Mouse (Mus musculus): ENCODE results near the gene Akap9. TPM values are rescaled to one million over a fixed set of nuclear protein-coding genes. Genes with fewer than 3 reads are reported as not detected.
"Not testable (repeated sequence)": the region's sequence is repeated elsewhere in the genome, so short reads cannot be mapped to it uniquely, and the experiment has no call there.

Akap9 gene
- 103 and 104 TPM in 2 replicates for polyA plus RNA-seq (2015; fragmentation: Nextera tagmentation; extraction: Ambion mirVana)

DNA sequence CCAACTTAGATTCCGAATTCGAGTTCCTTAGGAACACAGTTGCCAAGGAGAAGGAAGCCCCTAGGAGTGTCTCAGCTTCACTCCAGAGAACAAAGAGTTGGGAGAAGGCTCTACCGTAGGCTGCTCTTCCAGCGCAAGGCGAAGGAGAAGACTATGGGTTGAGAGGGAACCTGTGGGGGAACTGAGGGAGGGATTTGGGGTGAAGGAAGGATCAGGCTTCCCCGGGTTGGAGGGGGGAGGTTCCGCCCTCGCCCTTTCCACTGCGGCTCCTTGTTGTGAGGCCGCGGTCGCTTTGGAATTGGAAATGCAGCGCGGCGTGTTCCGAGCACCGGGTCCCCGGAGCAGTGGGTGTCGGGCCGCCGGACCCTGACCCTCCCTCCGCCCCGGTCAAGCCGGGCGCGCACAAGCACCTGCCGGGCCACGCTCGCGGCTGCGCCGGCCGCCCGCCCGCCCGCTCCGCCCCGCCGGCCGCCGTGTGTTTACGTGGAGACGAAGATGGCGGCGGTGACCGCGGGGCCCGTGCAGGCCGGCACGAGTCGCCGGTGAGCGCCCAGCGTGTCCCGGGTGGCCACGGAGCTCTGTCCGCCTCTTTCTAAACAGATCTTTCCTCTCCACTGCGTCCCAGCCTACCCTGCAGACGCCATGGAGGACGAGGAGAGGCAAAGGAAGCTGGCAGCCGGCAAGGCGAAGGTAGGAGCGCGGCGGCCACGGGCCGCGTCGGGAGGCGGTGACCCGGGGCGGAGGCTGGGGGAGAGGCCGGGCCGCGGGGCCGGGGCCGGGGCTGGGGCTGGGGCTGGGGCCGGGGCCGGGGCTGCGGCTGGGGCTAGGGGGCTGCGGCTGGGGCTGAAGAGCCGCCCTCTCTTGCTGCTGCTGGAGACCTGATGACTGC lies at the start of gene Akap9:
Akap9 (plus strand) TSS at position 254 of the 889 bp plus-strand sequence.
- peak; percentile 80 for DNase-seq (ENCODE audit: low spot score)
- Histone ChIP-seq H3K27me3 (ENCODE audit: control insufficient read depth, insufficient read depth, low read length) (no peaks in the 10 kb centered on the region), H3K27ac (replicated peaks) (peak within 1 kb of the TSS; percentile 92), H3K9ac (ENCODE audit: low read length) (peak within 1 kb of the TSS; percentile 84), H3K4me1 (replicated peaks; ENCODE audit: control insufficient read depth, insufficient read depth) (no peaks in the 10 kb centered on the region), H3K4me2 (replicated peaks; ENCODE audit: low read depth) (peak within 1 kb of the TSS; percentile 85), H3K36me3 (ENCODE audit: control insufficient read depth, insufficient read depth, low read length) (no peaks in the 10 kb centered on the region), H3K4me3 (ENCODE audit: low read depth, low read length) (peak within 1 kb of the TSS; percentile 82), H3K9me3 (ENCODE audit: control insufficient read depth, low read length) (no peaks in the 10 kb centered on the region)
- no peak for TF ChIP-seq CTCF (IDR thresholded peaks at IDR 0.05; ENCODE audit: low read depth)
- no peak for TF ChIP-seq EP300 (optimal IDR thresholded peaks at IDR 0.05)
- WGBS = under 1% methylated on average over 64 of the region's 82 CpGs
- peak; percentile 92 for ATAC-seq (ENCODE audit: low FRiP score, low TSS enrichment)

DNA sequence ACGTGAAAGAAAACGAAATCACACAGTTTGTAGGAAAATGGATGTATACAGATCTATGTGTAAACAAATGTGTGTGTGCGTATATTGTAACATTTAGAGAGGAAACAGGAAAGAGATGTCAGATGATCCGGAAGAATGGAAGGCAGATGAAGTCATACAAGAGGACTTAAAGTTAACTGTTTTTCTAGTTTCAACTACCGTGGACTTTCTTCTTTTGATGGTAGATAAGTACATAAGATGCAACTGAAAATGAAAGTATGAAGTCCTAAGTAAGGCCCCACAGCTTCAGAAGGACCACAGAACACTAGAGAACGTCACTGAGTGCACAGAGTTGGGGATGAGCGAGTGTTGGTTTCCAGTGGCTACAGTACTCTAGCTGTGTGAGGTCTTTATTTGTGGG lies 41.0 kb upstream of the Akap9 start:
- not testable (repeated sequence) for H3K4me1 ChIP-seq (replicated peaks; ENCODE audit: control insufficient read depth, insufficient read depth); H3K4me2 ChIP-seq (replicated peaks; ENCODE audit: low read depth); H3K9ac ChIP-seq (ENCODE audit: low read length); H3K27ac ChIP-seq (replicated peaks); H3K36me3 ChIP-seq (ENCODE audit: control insufficient read depth, insufficient read depth, low read length); H3K9me3 ChIP-seq (ENCODE audit: control insufficient read depth, low read length); DNase-seq (ENCODE audit: low spot score); ATAC-seq (ENCODE audit: low FRiP score, low TSS enrichment); H3K4me3 ChIP-seq (ENCODE audit: low read depth, low read length); H3K27me3 ChIP-seq (ENCODE audit: control insufficient read depth, insufficient read depth, low read length)
- WGBS = 81% methylated on average over 7 of the region's 7 CpGs

DNA sequence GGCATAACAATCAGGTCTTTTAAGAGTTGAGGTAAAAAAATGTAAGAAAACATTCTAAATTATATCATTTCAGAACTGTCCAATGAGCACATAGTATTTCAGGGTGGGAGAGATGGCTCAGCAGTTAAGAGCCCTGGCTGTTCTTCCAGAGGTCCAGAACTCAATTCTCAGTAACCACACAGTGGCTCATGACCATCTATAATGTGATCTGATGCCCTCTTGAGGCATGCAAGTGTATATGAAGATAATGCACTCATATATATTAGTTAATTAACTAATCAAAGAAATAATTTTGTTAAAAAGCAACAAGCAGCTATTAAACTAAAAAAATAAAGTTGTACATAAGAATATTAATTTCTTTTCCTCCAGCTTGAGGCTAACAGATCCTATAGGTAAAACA lies 38.7 kb upstream of the Akap9 start:
- DNase-seq (ENCODE audit: low spot score) (no peak), ATAC-seq (ENCODE audit: low FRiP score, low TSS enrichment) (no peak)
- H3K4me1 ChIP-seq (replicated peaks; ENCODE audit: control insufficient read depth, insufficient read depth) = no peaks in the 10 kb centered on the region

DNA sequence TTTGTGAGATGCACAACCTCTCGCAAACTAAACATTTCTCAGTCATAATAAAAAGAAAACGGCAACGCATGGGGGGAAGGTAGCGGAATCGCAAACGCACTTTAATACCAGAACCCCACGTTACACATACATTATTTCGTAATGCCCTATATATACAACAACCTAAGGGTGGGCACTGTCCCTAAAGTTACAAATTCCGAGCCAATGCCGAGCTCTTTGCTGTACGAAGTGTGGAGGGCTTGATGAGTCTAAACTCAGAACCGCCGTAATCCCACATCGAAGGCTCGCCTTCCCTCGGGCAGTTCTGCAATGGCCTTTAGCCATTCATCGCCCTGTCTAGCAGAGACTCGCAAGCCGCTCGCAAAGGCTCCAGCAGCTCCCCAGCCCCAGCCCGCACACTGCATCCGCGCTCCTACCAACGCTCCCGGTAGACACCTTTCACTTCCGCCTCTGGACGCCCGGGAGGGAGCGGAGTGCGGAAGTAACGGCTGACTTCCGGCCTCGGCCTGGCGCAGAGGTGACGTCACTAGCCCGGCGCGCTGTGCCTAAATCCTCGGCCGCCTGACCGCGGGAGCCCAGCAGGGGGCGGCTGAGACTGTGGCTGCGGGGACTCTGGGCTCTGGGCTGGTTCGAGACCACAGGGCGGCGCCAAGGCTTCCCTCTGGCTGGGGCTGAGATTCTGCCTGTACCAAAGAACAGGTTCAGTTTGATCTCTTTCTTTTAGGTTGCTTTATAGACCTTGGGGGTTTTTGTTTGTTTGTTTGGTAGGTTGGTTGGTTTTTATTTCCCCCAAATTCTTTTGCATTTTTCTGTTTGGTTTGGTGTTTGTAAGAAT lies 34.2 kb upstream of the Akap9 start, which contains the start of gene Mterf1a:
Mterf1a (minus strand) TSS at position 475 of the 835 bp plus-strand sequence.
- WGBS = 0% methylated on average over 7 of the region's 47 CpGs
- not testable (repeated sequence) for H3K27me3 ChIP-seq (ENCODE audit: control insufficient read depth, insufficient read depth, low read length); H3K27ac ChIP-seq (replicated peaks); H3K4me1 ChIP-seq (replicated peaks; ENCODE audit: control insufficient read depth, insufficient read depth); H3K9me3 ChIP-seq (ENCODE audit: control insufficient read depth, low read length); H3K36me3 ChIP-seq (ENCODE audit: control insufficient read depth, insufficient read depth, low read length); DNase-seq (ENCODE audit: low spot score)
- peak within 1 kb of the TSS; percentile 32; the same call in 1 of the 2 replicates for H3K9ac ChIP-seq (ENCODE audit: low read length)
- TF ChIP-seq CTCF (IDR thresholded peaks at IDR 0.05; ENCODE audit: low read depth) = peak; percentile 49
- peak; percentile 100 for ATAC-seq (ENCODE audit: low FRiP score, low TSS enrichment)
- H3K4me3 ChIP-seq (ENCODE audit: low read depth, low read length) = peak within 1 kb of the TSS; percentile 40
- peak within 1 kb of the TSS; percentile 61 for H3K4me2 ChIP-seq (replicated peaks; ENCODE audit: low read depth)

More for the DNA sequence above, 38.7 kb upstream of the Akap9 start:
- Histone ChIP-seq H3K27me3 (ENCODE audit: control insufficient read depth, insufficient read depth, low read length) (no peaks in the 10 kb centered on the region), H3K27ac (replicated peaks) (no peak overlapping the region), H3K36me3 (ENCODE audit: control insufficient read depth, insufficient read depth, low read length) (no peaks in the 10 kb centered on the region), H3K9me3 (ENCODE audit: control insufficient read depth, low read length) (no peaks in the 10 kb centered on the region), H3K4me2 (replicated peaks; ENCODE audit: low read depth) (no peak overlapping the region), H3K9ac (ENCODE audit: low read length) (no peak overlapping the region), H3K4me3 (ENCODE audit: low read depth, low read length) (no peak overlapping the region)
- TF ChIP-seq EP300 (optimal IDR thresholded peaks at IDR 0.05) = no peak
- TF ChIP-seq CTCF (IDR thresholded peaks at IDR 0.05; ENCODE audit: low read depth) = peak; percentile 24; the same call in 1 of the 2 replicates

DNA sequence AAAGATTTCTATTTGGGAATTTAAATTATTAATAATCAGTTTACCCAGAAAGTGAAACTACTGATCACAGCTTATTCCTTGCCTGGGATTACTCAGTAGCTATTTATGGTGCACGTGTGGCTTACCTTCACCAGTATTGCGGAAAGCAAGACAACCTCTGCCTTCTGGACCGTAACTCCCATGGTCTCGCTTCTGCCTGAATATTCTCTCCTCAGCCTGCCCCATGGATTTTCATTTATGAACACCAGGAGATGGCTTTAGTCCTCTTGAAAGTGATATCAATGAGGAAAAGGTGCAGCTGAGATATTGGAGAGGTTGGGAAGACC lies 33.6 kb upstream of the Akap9 start:
- not testable (repeated sequence) for H3K36me3 ChIP-seq (ENCODE audit: control insufficient read depth, insufficient read depth, low read length); H3K9ac ChIP-seq (ENCODE audit: low read length); H3K4me1 ChIP-seq (replicated peaks; ENCODE audit: control insufficient read depth, insufficient read depth); H3K27ac ChIP-seq (replicated peaks); DNase-seq (ENCODE audit: low spot score); H3K4me3 ChIP-seq (ENCODE audit: low read depth, low read length); ATAC-seq (ENCODE audit: low FRiP score, low TSS enrichment); H3K4me2 ChIP-seq (replicated peaks; ENCODE audit: low read depth); H3K27me3 ChIP-seq (ENCODE audit: control insufficient read depth, insufficient read depth, low read length); H3K9me3 ChIP-seq (ENCODE audit: control insufficient read depth, low read length)
- WGBS = 94% methylated on average over 4 of the region's 4 CpGs

DNA sequence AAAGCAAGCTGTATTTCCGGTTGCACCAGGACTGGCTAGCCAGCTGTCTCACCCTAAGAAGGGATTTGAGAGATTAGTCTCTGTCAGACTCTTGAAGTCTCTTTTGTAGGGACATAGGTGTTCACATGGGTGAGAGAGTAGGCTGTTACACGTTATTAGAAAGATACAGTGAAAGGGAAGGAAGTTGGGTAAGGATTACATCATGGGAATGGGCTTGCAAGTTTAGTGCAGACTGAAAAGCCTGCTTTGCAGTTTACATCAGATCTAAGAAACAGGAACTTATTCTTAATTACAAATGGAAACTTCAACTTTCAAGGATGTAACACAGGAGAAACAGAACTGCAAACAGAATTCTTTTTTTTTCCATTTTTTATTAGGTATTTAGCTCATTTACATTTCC lies 22.4 kb upstream of the Akap9 start:
- no peaks in the 10 kb centered on the region for H3K9me3 ChIP-seq (ENCODE audit: control insufficient read depth, low read length)
- H3K27me3 ChIP-seq (ENCODE audit: control insufficient read depth, insufficient read depth, low read length) = no peaks in the 10 kb centered on the region
- 60% methylated on average over 2 of the region's 2 CpGs for WGBS
- ATAC-seq (ENCODE audit: low FRiP score, low TSS enrichment) (no peak), DNase-seq (ENCODE audit: low spot score) (no peak)
- no peak overlapping the region for H3K9ac ChIP-seq (ENCODE audit: low read length)
- no peak overlapping the region for H3K4me2 ChIP-seq (replicated peaks; ENCODE audit: low read depth)
- no peak for TF ChIP-seq EP300 (optimal IDR thresholded peaks at IDR 0.05)
- no peak for TF ChIP-seq CTCF (IDR thresholded peaks at IDR 0.05; ENCODE audit: low read depth)
- H3K27ac ChIP-seq (replicated peaks) = no peak overlapping the region
- H3K4me3 ChIP-seq (ENCODE audit: low read depth, low read length) = no peak overlapping the region
- H3K4me1 ChIP-seq (replicated peaks; ENCODE audit: control insufficient read depth, insufficient read depth) = no peaks in the 10 kb centered on the region
- no peaks in the 10 kb centered on the region for H3K36me3 ChIP-seq (ENCODE audit: control insufficient read depth, insufficient read depth, low read length)
